Mouse (Mus musculus) hindbrain, postnatal 0 days (tissue): ENCODE measurements around the gene Mcts2. TPM values are rescaled to one million over a fixed set of nuclear protein-coding genes. Genes with fewer than 3 reads are reported as not detected.

Experiments
- ATAC-seq: fragments of 200-750 bp; cut with Nextera tagmentation; 2 replicates; pipeline ENCODE4 v1.8.0; 2017; ENCODE audit warnings: mild to moderate bottlenecking, moderate TSS enrichment, moderate library complexity
- DNase-seq: peaks from one replicate; pipeline ENCODE4 v3.0.0-alpha.2; 2015; ENCODE audit warnings: low spot score
- H3K27ac ChIP-seq: fragments of 300-500 bp; sonication (generic); 2 replicates; pipeline ENCODE4 v1.5.1; 2014; ENCODE audit warnings: mild to moderate bottlenecking
- H3K27me3 ChIP-seq: fragments of 300-500 bp; sonication (generic); 2 replicates; pipeline ENCODE4 v1.6.1; 2014; ENCODE audit warnings: low read length, mixed read lengths; ENCODE audit not compliant: insufficient read depth
- H3K36me3 ChIP-seq: fragments of 300-500 bp; sonication (generic); 2 replicates; pipeline ENCODE4 v1.6.1; 2014; ENCODE audit warnings: low read length, mixed read lengths; ENCODE audit not compliant: insufficient read depth
- H3K4me1 ChIP-seq: fragments of 300-500 bp; sonication (generic); 2 replicates; pipeline ENCODE4 v1.6.1; 2014; ENCODE audit warnings: antibody characterized with exemption, low read length, mixed read lengths; ENCODE audit not compliant: insufficient read depth
- H3K4me2 ChIP-seq: fragments of 300-500 bp; sonication (generic); 2 replicates; pipeline ENCODE4 v1.6.1; 2014; ENCODE audit warnings: low read depth, mild to moderate bottlenecking, low read length, moderate library complexity, mixed read lengths
- H3K4me3 ChIP-seq: fragments of 300-500 bp; sonication (generic); 2 replicates; pipeline ENCODE4 v1.5.1; 2014; ENCODE audit warnings: low read length
- H3K9ac ChIP-seq: fragments of 300-500 bp; sonication (generic); replicated peaks from 2 replicates; pipeline ENCODE4 v1.6.1; 2014; ENCODE audit warnings: mild to moderate bottlenecking, low read length, moderate library complexity, mixed read lengths
- H3K9me3 ChIP-seq: fragments of 300-500 bp; sonication (generic); 2 replicates; pipeline ENCODE4 v1.6.1; 2016; ENCODE audit warnings: low read length, mixed read lengths
- CTCF ChIP-seq: IDR thresholded peaks from 2 replicates; pipeline ENCODE4 v1.5.1; 2016; ENCODE audit warnings: antibody characterized with exemption, control low read depth, low read depth
- WGBS: fragments of 180-500 bp; shearing (Covaris S2); extraction: QIAGEN DNeasy Blood & Tissue Kit; methylation state at CpG from one replicate; pipeline ENCODE4 v1.1.7; 2014; 5-methylcytosine and 5-hydroxymethylcytosine counted together
- polyA plus RNA-seq: library from polyadenylated mRNA; unstranded; fragments of >200 nt; fragmentation: Nextera tagmentation; extraction: Ambion mirVana; gene quantifications from 2 replicates; pipeline ENCODE4 v1.2.1, GENCODE M21; 2015
- total RNA-seq: library from RNA; depleted of rRNA; stranded (reverse); fragments of >200 nt; gene quantifications from 2 replicates; pipeline ENCODE4 v1.2.3, GENCODE M21; 2014

Mcts2 gene
- total and polyA plus RNA-seq, 2 experiments from 2014 or later: 9.0 to 29.4 TPM

- Histone ChIP-seq H3K4me1 (0 out of 2 replicates have a peak, but pooled peaks cover 6% of the 10 kb centered on the region), H3K27me3 (no peaks in the 10 kb centered on the region), H3K27ac (peak overlapping the region; percentile 48; the same call in 1 of the 2 replicates), H3K36me3 (no peaks in the 10 kb centered on the region), H3K4me3 (no peak overlapping the region), H3K9me3 (no peaks in the 10 kb centered on the region), H3K4me2 (no peak overlapping the region), H3K9ac (no peak overlapping the region)
- ATAC-seq: no peak
- DNase-seq: no peak
- no peak for TF ChIP-seq CTCF
- WGBS: 25% methylated on average over 11 of the region's 11 CpGs
These were observed 30.8 kb downstream of the Mcts2 start for GRCm38 (mm10) chr2:152717652-152718051.

GRCm38 (mm10) chr2:152718076-152718475 is 31.2 kb downstream of the Mcts2 start:
- no peak for TF ChIP-seq CTCF
- H3K9ac ChIP-seq: no peak overlapping the region
- no peak overlapping the region for H3K4me2 ChIP-seq
- no peaks in the 10 kb centered on the region for H3K36me3 ChIP-seq
- H3K27me3 ChIP-seq: no peaks in the 10 kb centered on the region
- WGBS: 17% methylated on average over 6 of the region's 6 CpGs
- peak overlapping the region; percentile 48; the same call in 1 of the 2 replicates for H3K27ac ChIP-seq
- H3K4me1 ChIP-seq: 0 out of 2 replicates have a peak, but pooled peaks cover 6% of the 10 kb centered on the region
- peak; percentile 78 for ATAC-seq
- H3K4me3 ChIP-seq: no peak overlapping the region
- peak; percentile 39 for DNase-seq
- H3K9me3 ChIP-seq: no peaks in the 10 kb centered on the region

- peak; percentile 32 for DNase-seq
- Histone ChIP-seq H3K4me1 (0 out of 2 replicates have a peak, but pooled peaks cover 4% of the 10 kb centered on the region), H3K27ac (no peak overlapping the region), H3K4me3 (peak overlapping the region; percentile 27), H3K27me3 (no peaks in the 10 kb centered on the region), H3K9me3 (no peaks in the 10 kb centered on the region), H3K9ac (peak overlapping the region; percentile 50), H3K36me3 (no peaks in the 10 kb centered on the region), H3K4me2 (peak overlapping the region; percentile 54)
- TF ChIP-seq CTCF: no peak
- WGBS: 3% methylated on average over 37 of the region's 37 CpGs
- ATAC-seq: peak; percentile 74
These were observed 37.0 kb downstream of the Mcts2 start for GRCm38 (mm10) chr2:152723651-152724331.

- no peak for ATAC-seq
- H3K4me3 ChIP-seq: peak overlapping the region; percentile 27
- no peak for DNase-seq
- no peaks in the 10 kb centered on the region for H3K36me3 ChIP-seq
- no peak overlapping the region for H3K27ac ChIP-seq
- no peaks in the 10 kb centered on the region for H3K9me3 ChIP-seq
- no peak overlapping the region for H3K9ac ChIP-seq
- H3K4me2 ChIP-seq: peak overlapping the region; percentile 54
- WGBS: 78% methylated on average over 3 of the region's 3 CpGs
- H3K27me3 ChIP-seq: no peaks in the 10 kb centered on the region
- TF ChIP-seq CTCF: no peak
- 0 out of 2 replicates have a peak, but pooled peaks cover 4% of the 10 kb centered on the region for H3K4me1 ChIP-seq
These were observed 37.5 kb downstream of the Mcts2 start for GRCm38 (mm10) chr2:152724332-152724723.

- DNase-seq (no peak), ATAC-seq (no peak)
- no peak overlapping the region for H3K9ac ChIP-seq
- H3K27ac ChIP-seq: no peak overlapping the region
- H3K36me3 ChIP-seq: no peaks in the 10 kb centered on the region
- TF ChIP-seq CTCF: no peak
- no peak overlapping the region for H3K4me2 ChIP-seq
- WGBS: 65% methylated on average over 15 of the region's 15 CpGs
- no peaks in the 10 kb centered on the region for H3K9me3 ChIP-seq
- no peaks in the 10 kb centered on the region for H3K27me3 ChIP-seq
- H3K4me1 ChIP-seq: peaks cover 10% of the 10 kb centered on the region; the same call in 1 of the 2 replicates
- H3K4me3 ChIP-seq: no peak overlapping the region
These were observed 38.4 kb downstream of the Mcts2 start for GRCm38 (mm10) chr2:152725178-152725750.

GRCm38 (mm10) chr2:152726213-152726612 is 39.4 kb downstream of the Mcts2 start:
- WGBS: 87% methylated on average over 6 of the region's 6 CpGs
- Histone ChIP-seq H3K4me3 (no peak overlapping the region), H3K9ac (no peak overlapping the region), H3K36me3 (no peaks in the 10 kb centered on the region), H3K4me2 (no peak overlapping the region), H3K4me1 (peaks cover 10% of the 10 kb centered on the region; the same call in 1 of the 2 replicates), H3K27me3 (no peaks in the 10 kb centered on the region), H3K9me3 (no peaks in the 10 kb centered on the region), H3K27ac (no peak overlapping the region)
- DNase-seq: no peak
- no peak for TF ChIP-seq CTCF
- ATAC-seq: no peak
